Mouse (Mus musculus): ENCODE measurements around the gene Olfr465-ps1.

DNA sequence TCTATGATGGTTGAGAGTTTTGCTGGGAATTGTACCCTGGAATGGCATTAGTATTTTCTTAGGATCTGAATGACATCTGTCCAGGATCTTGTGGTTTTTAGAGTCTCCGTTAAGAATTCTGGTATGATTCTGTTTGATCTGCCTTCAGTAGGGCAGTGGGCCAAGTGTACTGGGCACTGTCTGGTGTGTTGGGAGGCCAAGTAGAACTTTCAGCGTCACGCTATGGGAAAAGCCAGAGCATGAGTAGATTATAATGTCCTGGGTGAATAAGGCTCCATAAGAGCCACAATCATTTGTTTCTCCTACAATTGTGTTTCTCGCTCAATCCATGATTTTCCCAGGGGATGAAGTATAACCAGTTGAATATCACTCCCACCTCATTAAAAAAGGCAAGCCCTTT is at the start of gene Olfr465-ps1:
- TF ChIP-seq CTCF (conservative IDR thresholded peaks at IDR 0.05; ENCODE audit: low read length) (no peak), NANOG (IDR thresholded peaks at IDR 0.05; ENCODE audit: borderline replicate concordance, low read length) (no peak), POU5F1 (IDR thresholded peaks at IDR 0.05; ENCODE audit: borderline replicate concordance, low read length) (no peak)
